Mouse (Mus musculus) hindbrain, embryonic 13.5 days (tissue): Measurements from ENCODE around the gene Dnajc6. TPM values are rescaled to one million over a fixed set of nuclear protein-coding genes. Genes with fewer than 3 reads are reported as not detected.

Experiments used
- ATAC-seq: fragments of 200-750 bp; cut with Nextera tagmentation; 2 replicates; pipeline ENCODE4 v1.8.0; 2017; ENCODE audit warnings: moderate TSS enrichment; ENCODE audit not compliant: low FRiP score
- H3K27ac ChIP-seq: fragments of 300-500 bp; sonication (generic); 2 replicates; pipeline ENCODE4 v1.5.1; 2015; ENCODE audit warnings: inconsistent platforms, mild to moderate bottlenecking, moderate library complexity
- H3K27me3 ChIP-seq: fragments of 300-500 bp; sonication (generic); 2 replicates; pipeline ENCODE4 v1.6.1; 2015; ENCODE audit warnings: mild to moderate bottlenecking, inconsistent platforms
- H3K36me3 ChIP-seq: fragments of 300-500 bp; sonication (generic); 2 replicates; pipeline ENCODE4 v1.6.1; 2015; ENCODE audit warnings: mild to moderate bottlenecking, inconsistent platforms
- H3K4me1 ChIP-seq: fragments of 300-500 bp; sonication (generic); replicated peaks from 2 replicates; pipeline ENCODE4 v1.6.1; 2015; ENCODE audit warnings: inconsistent platforms
- H3K4me2 ChIP-seq: fragments of 300-500 bp; sonication (generic); 2 replicates; pipeline ENCODE4 v1.6.1; 2015; ENCODE audit warnings: inconsistent platforms, mild to moderate bottlenecking, moderate library complexity
- H3K4me3 ChIP-seq: fragments of 300-500 bp; sonication (generic); 2 replicates; pipeline ENCODE4 v1.5.1; 2015; ENCODE audit warnings: mild to moderate bottlenecking, inconsistent platforms
- H3K9ac ChIP-seq: fragments of 300-500 bp; sonication (generic); 2 replicates; pipeline ENCODE4 v1.6.1; 2015; ENCODE audit warnings: mild to moderate bottlenecking, inconsistent platforms
- H3K9me3 ChIP-seq: fragments of 300-500 bp; sonication (generic); 2 replicates; pipeline ENCODE4 v1.6.1; 2016; ENCODE audit warnings: inconsistent platforms
- WGBS: fragments of 180-500 bp; shearing (Covaris S2); methylation state at CpG from one replicate; pipeline ENCODE4 v1.1.7; 2015; 5-methylcytosine and 5-hydroxymethylcytosine counted together
- polyA plus RNA-seq: library from polyadenylated mRNA; unstranded; fragments of >200 nt; fragmentation: Nextera tagmentation; extraction: Ambion mirVana; gene quantifications from 2 replicates; pipeline ENCODE4 v1.2.1, GENCODE M21; 2015

The Dnajc6 gene
- polyA plus RNA-seq, 1 experiment from 2014 or later = 31.2 TPM

GRCm38 (mm10) chr4:101551425-101551824 is 55.0 kb downstream of the Dnajc6 start:
- peak overlapping the region; percentile 66 for H3K4me2 ChIP-seq
- peak overlapping the region; percentile 87 for H3K9ac ChIP-seq
- H3K9me3 ChIP-seq = no peaks in the 10 kb centered on the region
- H3K36me3 ChIP-seq = no peaks in the 10 kb centered on the region
- WGBS = 24% methylated on average over 4 of the region's 4 CpGs
- no peak for ATAC-seq
- H3K27me3 ChIP-seq = 0 out of 2 replicates have a peak, but pooled peaks cover 3% of the 10 kb centered on the region
- peaks cover 35% of the 10 kb centered on the region for H3K4me1 ChIP-seq
- peak overlapping the region; percentile 63 for H3K4me3 ChIP-seq
- H3K27ac ChIP-seq = peak overlapping the region; percentile 98

- Histone ChIP-seq H3K4me2 (peak overlapping the region; percentile 66), H3K36me3 (no peaks in the 10 kb centered on the region), H3K27ac (peak overlapping the region; percentile 49; the same call in 1 of the 2 replicates), H3K9ac (peak overlapping the region; percentile 46; the same call in 1 of the 2 replicates), H3K27me3 (0 out of 2 replicates have a peak, but pooled peaks cover 3% of the 10 kb centered on the region), H3K4me1 (peaks cover 35% of the 10 kb centered on the region), H3K4me3 (peak overlapping the region; percentile 63), H3K9me3 (no peaks in the 10 kb centered on the region)
- no peak for ATAC-seq
- 15% methylated on average over 5 of the region's 5 CpGs for WGBS
Measured at GRCm38 (mm10) chr4:101552372-101552771, 55.9 kb downstream of the Dnajc6 start.

GRCm38 (mm10) chr4:101555016-101555415 is 58.6 kb downstream of the Dnajc6 start:
- no peaks in the 10 kb centered on the region for H3K9me3 ChIP-seq
- WGBS = 90% methylated on average over 4 of the region's 4 CpGs

GRCm38 (mm10) chr4:101560137-101560536 is 63.7 kb downstream of the Dnajc6 start:
- Histone ChIP-seq H3K4me1 (peaks cover 12% of the 10 kb centered on the region), H3K4me2 (no peak overlapping the region), H3K4me3 (no peak overlapping the region), H3K36me3 (no peaks in the 10 kb centered on the region), H3K27ac (no peak overlapping the region), H3K9me3 (no peaks in the 10 kb centered on the region), H3K27me3 (no peaks in the 10 kb centered on the region), H3K9ac (no peak overlapping the region)
- no peak for ATAC-seq
- WGBS = 79% methylated on average over 4 of the region's 4 CpGs

More at GRCm38 (mm10) chr4:101555016-101555415, 58.6 kb downstream of the Dnajc6 start:
- H3K4me1 ChIP-seq = peaks cover 27% of the 10 kb centered on the region
- H3K4me2 ChIP-seq = no peak overlapping the region
- H3K27ac ChIP-seq = no peak overlapping the region
- no peak for ATAC-seq
- no peak overlapping the region for H3K9ac ChIP-seq
- H3K27me3 ChIP-seq = no peaks in the 10 kb centered on the region
- no peak overlapping the region for H3K4me3 ChIP-seq
- no peaks in the 10 kb centered on the region for H3K36me3 ChIP-seq

- no peak overlapping the region for H3K4me2 ChIP-seq
- no peak overlapping the region for H3K4me3 ChIP-seq
- 76% methylated on average over 7 of the region's 7 CpGs for WGBS
- H3K27me3 ChIP-seq = no peaks in the 10 kb centered on the region
- no peaks in the 10 kb centered on the region for H3K36me3 ChIP-seq
- peaks cover 12% of the 10 kb centered on the region for H3K4me1 ChIP-seq
- H3K27ac ChIP-seq = 0 out of 2 replicates have a peak overlapping the region, but pooled peaks have one; percentile 5
- H3K9ac ChIP-seq = no peak overlapping the region
- ATAC-seq = no peak
- no peaks in the 10 kb centered on the region for H3K9me3 ChIP-seq
Measured at GRCm38 (mm10) chr4:101562836-101563235, 66.4 kb downstream of the Dnajc6 start.

- Histone ChIP-seq H3K4me3 (no peak overlapping the region), H3K36me3 (no peaks in the 10 kb centered on the region), H3K9me3 (no peaks in the 10 kb centered on the region), H3K9ac (no peak overlapping the region), H3K4me2 (no peak overlapping the region), H3K27ac (no peak overlapping the region), H3K4me1 (peaks cover 12% of the 10 kb centered on the region), H3K27me3 (no peaks in the 10 kb centered on the region)
- ATAC-seq = no peak
- 94% methylated on average over 5 of the region's 5 CpGs for WGBS
Measured at GRCm38 (mm10) chr4:101563607-101564006, 67.2 kb downstream of the Dnajc6 start.

- H3K4me2 ChIP-seq = no peak overlapping the region
- peaks cover 18% of the 10 kb centered on the region for H3K4me1 ChIP-seq
- no peak overlapping the region for H3K4me3 ChIP-seq
- 89% methylated on average over 4 of the region's 4 CpGs for WGBS
- H3K27ac ChIP-seq = no peak overlapping the region
- no peaks in the 10 kb centered on the region for H3K27me3 ChIP-seq
- H3K9ac ChIP-seq = no peak overlapping the region
- no peaks in the 10 kb centered on the region for H3K9me3 ChIP-seq
- H3K36me3 ChIP-seq = no peaks in the 10 kb centered on the region
- ATAC-seq = no peak
Measured at GRCm38 (mm10) chr4:101564746-101565417, 68.4 kb downstream of the Dnajc6 start.

- Histone ChIP-seq H3K27me3 (no peaks in the 10 kb centered on the region), H3K4me3 (no peak overlapping the region), H3K9ac (no peak overlapping the region), H3K27ac (no peak overlapping the region), H3K9me3 (no peaks in the 10 kb centered on the region), H3K4me2 (no peak overlapping the region), H3K4me1 (0 out of 2 replicates have a peak, but pooled peaks cover 8% of the 10 kb centered on the region), H3K36me3 (no peaks in the 10 kb centered on the region)
- ATAC-seq = no peak
- WGBS = 53% methylated on average over 7 of the region's 7 CpGs
Measured at GRCm38 (mm10) chr4:101569076-101569475, 72.6 kb downstream of the Dnajc6 start.

GRCm38 (mm10) chr4:101572142-101572541 is 75.7 kb downstream of the Dnajc6 start:
- Histone ChIP-seq H3K27me3 (no peaks in the 10 kb centered on the region), H3K9ac (no peak overlapping the region), H3K4me1 (0 out of 2 replicates have a peak, but pooled peaks cover 8% of the 10 kb centered on the region), H3K27ac (no peak overlapping the region), H3K36me3 (no peaks in the 10 kb centered on the region), H3K9me3 (no peaks in the 10 kb centered on the region), H3K4me3 (no peak overlapping the region), H3K4me2 (no peak overlapping the region)
- WGBS = 72% methylated on average over 2 of the region's 2 CpGs
- no peak for ATAC-seq

- Histone ChIP-seq H3K4me3 (no peak overlapping the region), H3K27ac (no peak overlapping the region), H3K36me3 (no peaks in the 10 kb centered on the region), H3K9me3 (no peaks in the 10 kb centered on the region), H3K4me2 (no peak overlapping the region), H3K9ac (no peak overlapping the region), H3K27me3 (no peaks in the 10 kb centered on the region), H3K4me1 (peaks cover 14% of the 10 kb centered on the region)
- no peak for ATAC-seq
- WGBS = 87% methylated on average over 5 of the region's 5 CpGs
Measured at GRCm38 (mm10) chr4:101575307-101575706, 78.9 kb downstream of the Dnajc6 start.

- ATAC-seq = no peak
- 75% methylated on average over 7 of the region's 7 CpGs for WGBS
- H3K27me3 ChIP-seq = no peaks in the 10 kb centered on the region
- H3K9me3 ChIP-seq = no peaks in the 10 kb centered on the region
- no peak overlapping the region for H3K27ac ChIP-seq
- H3K9ac ChIP-seq = no peak overlapping the region
- no peak overlapping the region for H3K4me2 ChIP-seq
- H3K4me1 ChIP-seq = peaks cover 23% of the 10 kb centered on the region
- no peaks in the 10 kb centered on the region for H3K36me3 ChIP-seq
- no peak overlapping the region for H3K4me3 ChIP-seq
Measured at GRCm38 (mm10) chr4:101578720-101579119, 82.3 kb downstream of the Dnajc6 start.

GRCm38 (mm10) chr4:101579517-101579916 is 83.1 kb downstream of the Dnajc6 start:
- Histone ChIP-seq H3K4me1 (peaks cover 29% of the 10 kb centered on the region), H3K4me2 (no peak overlapping the region), H3K27me3 (no peaks in the 10 kb centered on the region), H3K9ac (no peak overlapping the region), H3K27ac (no peak overlapping the region), H3K36me3 (no peaks in the 10 kb centered on the region), H3K4me3 (no peak overlapping the region), H3K9me3 (no peaks in the 10 kb centered on the region)
- 82% methylated on average over 5 of the region's 5 CpGs for WGBS
- ATAC-seq = no peak

- WGBS = 82% methylated on average over 4 of the region's 4 CpGs
- H3K27me3 ChIP-seq = no peaks in the 10 kb centered on the region
- H3K27ac ChIP-seq = no peak overlapping the region
Measured at GRCm38 (mm10) chr4:101581156-101581555, 84.7 kb downstream of the Dnajc6 start.

More at GRCm38 (mm10) chr4:101581156-101581555, 84.7 kb downstream of the Dnajc6 start:
- Histone ChIP-seq H3K4me3 (no peak overlapping the region), H3K36me3 (no peaks in the 10 kb centered on the region), H3K4me1 (peaks cover 44% of the 10 kb centered on the region), H3K9ac (no peak overlapping the region), H3K9me3 (no peaks in the 10 kb centered on the region), H3K4me2 (no peak overlapping the region)
- ATAC-seq = no peak
